Mouse (Mus musculus) CD4-positive, CD25-positive, alpha-beta regulatory T cell, adult 2 months (primary cell): ENCODE measurements at regions not wholly inside any gene's neighbourhood (a gene's known extent, or its start where the extent isn't known, plus 50 kb on each side); places are given as distances from the start of the nearest gene placed in this dataset.
"Not testable (repeated sequence)": the region's sequence is repeated elsewhere in the genome, so short reads cannot be mapped to it uniquely, and the experiment has no call there.

Source experiments
- DNase-seq: peaks from one replicate; pipeline ENCODE4 v3.0.0-alpha.2; 2012; ENCODE audit warnings: low read depth, low spot score

DNA sequence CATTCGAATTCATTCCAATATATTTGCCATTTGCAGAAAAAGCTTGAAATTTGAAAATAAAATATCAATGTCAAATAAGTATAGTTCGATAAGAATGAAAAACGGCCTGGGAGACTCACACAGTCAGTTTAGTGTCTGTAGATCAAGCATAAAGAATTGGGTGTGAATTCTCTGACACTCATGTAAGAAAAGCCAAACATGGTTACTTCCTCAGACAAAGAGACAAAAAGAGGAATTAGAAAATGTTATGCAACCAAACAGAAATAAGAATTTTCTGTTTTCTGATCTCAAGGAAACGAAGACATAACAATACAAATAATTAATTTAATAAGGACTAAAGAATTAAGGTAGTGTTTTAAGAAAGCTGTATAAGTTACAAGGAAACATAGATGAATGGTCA lies 113.7 kb upstream of the Egfr start:
- DNase-seq: no peak

DNA sequence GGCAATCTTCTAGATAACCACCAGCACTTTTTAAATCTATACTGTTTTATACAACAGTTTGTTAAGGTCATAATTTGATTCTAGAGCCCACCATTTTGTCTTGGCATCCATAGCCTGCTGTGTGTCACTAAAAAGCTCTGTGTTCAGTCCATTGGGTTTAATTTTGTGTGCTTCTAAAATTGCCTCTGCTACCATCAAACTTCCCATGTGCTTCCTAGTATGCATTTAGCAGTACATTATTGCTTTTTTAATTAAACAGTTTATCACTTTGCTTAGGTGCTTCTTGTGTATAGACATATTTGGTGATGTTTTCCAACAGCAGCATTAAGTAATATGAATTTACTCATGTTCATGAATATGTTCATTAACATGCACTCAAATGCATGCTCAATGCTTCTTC lies 102.4 kb upstream of the Egfr start:
- DNase-seq: no peak

DNA sequence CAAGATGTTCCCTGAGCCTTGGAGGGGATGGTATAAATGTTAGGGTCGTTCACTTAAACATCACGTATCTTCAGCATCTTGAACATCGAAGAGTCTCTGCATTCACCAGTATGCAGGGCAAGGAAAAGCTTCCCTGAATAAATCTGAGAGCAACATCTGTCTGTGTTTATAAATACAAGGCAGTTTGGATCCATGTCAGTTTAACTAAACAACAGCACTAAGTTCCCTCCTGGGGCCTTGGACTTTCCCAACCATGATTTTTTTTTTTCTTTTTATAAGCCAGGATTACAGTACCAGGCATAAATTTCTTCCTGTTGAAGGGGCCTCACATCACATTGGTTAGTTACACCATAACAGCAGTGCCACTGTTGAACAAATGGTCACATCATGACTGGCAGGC lies 88.2 kb upstream of the Egfr start:
- no peak for DNase-seq

DNA sequence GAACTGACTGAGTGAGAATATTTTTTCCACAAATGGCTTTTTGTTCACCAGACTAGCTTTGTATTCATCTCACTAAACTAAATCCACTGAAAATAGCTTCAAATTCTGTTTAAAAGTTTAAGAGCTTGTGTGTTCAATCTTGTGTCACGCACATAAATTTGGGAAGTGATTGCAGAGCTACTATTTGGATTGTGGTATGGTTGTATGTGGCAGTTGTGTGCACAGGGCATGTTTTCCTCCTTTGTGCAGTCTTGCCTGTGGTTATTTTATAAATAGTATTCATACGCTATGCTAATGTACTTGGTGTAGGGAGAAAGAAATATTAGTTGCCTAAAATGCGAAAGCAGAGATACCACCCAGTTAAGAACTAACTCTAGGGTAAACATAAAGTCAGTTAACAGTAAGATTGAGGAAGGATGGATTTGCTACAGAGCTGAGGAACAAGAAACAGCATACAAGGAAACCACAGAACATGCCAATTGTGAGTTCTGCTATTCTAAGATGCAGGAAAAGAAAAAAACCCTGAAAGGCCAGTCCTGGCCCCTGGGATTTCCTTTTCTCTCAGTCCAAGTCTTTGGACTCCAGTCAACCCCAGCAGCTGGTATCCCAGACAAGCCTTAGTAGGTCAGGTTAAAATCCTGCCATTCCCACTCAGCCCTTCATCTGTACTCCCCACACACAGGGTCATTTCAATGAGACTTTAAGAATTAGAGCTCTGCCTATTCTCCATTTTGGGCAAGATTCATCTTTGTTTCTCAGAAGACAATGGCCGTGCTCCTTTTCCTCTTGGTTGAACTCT lies 82.4 kb upstream of the Egfr start:
- no peak for DNase-seq

DNA sequence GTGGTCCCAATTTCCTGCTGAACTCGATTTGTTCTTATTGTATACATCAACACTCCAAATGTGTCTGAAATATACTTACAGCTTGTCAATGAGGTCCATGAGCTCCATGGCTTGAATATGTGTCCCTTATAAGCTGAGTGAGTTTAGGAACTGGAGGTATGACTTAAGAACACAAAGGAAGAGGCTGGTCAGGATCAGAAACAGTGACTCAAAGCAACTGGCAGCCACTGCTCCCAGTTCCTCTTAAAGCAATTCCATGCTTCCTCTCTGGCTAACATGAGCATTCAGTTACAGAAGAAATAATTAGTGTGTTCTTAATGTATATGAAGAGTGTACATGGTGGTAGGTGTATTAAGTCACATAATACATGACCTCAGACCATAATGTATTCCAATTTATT lies 81.7 kb upstream of the Egfr start:
- no peak for DNase-seq

DNA sequence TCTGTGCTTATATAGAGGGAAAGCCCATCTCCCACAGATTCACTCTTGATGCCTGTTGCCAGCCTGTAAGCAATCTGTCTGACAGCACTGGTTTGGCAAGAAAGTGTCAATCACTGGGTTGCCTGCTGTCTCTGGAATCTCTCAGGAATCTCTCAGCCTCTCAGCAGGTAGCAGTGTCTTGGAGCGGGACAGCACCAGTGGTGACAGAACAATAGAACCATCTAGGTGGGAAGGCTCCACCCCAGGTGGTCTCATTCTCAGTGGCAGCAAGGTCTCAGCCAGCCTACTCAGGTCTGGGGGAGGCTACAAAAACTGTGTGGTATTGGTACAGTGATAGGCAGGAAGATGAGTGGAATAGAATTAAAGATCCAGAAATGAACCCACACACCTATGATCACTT lies 76.1 kb upstream of the Egfr start:
- not testable (repeated sequence) for DNase-seq

DNA sequence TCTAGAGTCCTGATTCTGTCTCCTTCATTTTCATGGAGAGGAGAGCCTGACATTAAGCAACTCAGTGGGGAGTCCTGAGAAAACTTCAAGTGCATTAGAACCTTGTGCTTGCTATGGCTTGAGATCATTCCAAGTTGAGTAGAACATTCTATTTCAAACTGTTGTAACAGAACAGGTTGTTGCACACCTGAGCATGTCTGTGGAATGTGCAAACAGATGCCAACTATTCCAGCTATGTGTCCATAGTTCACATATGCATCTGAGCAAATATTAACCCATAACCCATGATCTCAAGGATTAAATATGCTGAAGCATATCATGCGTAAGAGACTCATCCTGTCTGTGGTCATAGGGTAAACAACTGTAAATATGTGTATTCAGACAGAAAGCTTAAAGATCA lies 68.5 kb upstream of the Egfr start:
- no peak for DNase-seq

DNA sequence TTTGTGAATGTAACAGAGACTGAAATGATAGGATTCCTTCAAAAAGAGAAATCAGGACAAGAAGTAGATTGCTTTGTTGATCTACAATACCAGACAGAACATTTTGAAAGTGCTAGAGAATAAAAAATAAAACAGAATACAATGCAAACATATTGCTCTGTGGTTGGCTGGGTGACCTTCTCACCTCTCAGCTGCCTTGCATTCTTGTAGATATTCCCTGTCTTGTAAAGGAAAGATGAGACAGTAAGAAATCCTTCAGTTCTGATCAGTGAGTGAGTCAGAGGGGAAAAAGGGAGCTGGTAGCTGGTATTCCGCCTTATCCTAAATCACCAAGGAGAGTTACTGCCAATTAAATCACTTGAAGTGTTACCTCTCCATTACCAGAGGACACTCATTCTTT lies 56.4 kb upstream of the Egfr start:
- no peak for DNase-seq

DNA sequence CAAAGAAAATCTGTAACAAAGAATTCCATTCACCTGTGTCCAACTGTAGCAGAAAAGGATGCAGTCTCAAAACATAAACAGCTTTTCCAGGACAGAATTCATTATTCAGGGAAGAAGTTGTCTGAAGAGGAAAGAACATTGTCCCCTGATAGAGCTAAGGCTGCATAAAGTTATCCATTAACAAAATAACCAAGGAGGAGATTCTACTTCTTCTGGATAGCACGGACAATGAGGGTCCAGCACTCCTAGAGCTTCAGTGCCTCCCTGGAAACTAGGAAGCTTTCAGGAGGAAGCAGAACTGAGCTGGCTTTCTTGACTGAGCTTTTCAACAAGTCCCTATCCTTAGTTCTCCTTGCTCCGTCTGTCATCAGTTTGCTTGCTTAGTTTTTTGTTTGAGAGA lies 55.2 kb upstream of the Egfr start:
- no peak for DNase-seq

DNA sequence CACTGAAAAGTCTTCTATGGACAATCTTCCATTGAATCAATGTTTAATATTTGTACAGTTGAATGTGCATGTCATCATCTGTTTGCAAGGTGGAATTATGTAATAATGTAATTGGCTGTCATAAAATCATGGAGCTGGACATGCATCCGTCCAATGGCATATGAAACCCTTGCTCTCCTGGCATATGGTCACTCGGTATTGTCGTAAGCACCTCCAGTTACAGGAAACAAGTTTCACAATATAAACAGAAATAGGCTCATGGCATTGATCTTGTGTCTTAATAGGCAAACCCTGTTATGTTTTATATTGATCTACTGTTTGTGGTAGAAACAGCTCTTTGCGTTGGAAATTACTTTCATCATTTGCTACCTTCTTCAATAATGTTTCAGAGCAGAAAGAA lies 50.2 kb upstream of the Egfr start:
- no peak for DNase-seq
